Mouse (Mus musculus) cortical plate, adult 2 months (tissue): ENCODE measurements at regions not wholly inside any gene's neighbourhood (a gene's known extent, or its start where the extent isn't known, plus 50 kb on each side); places are given as distances from the start of the nearest gene placed in this dataset.
A peak's percentile ranks its signal among the peaks of the same experiment; 100 is the strongest.

Experiments used
- H3K27ac ChIP-seq: fragments of 200-500 bp; 2 replicates; pipeline ENCODE4 v1.5.1; 2012; ENCODE audit warnings: low read length, control low read depth, inconsistent platforms; ENCODE audit not compliant: insufficient read depth
- H3K4me1 ChIP-seq: fragments of 200-500 bp; 2 replicates; pipeline ENCODE4 v1.6.1; 2011; ENCODE audit warnings: low read length; ENCODE audit not compliant: control insufficient read depth, insufficient read depth
- H3K4me3 ChIP-seq: fragments of 200-500 bp; 2 replicates; pipeline ENCODE4 v1.5.1; 2011; ENCODE audit warnings: mild to moderate bottlenecking, low read length, control low read depth; ENCODE audit not compliant: insufficient read depth
- CTCF ChIP-seq: fragments of 200-500 bp; IDR thresholded peaks from 2 replicates; pipeline ENCODE4 v1.5.1; 2011; ENCODE audit warnings: mild to moderate bottlenecking, control low read depth, low read length; ENCODE audit not compliant: insufficient read depth; ENCODE audit errors: extremely low read depth
- POLR2A ChIP-seq: fragments of 200-500 bp; IDR thresholded peaks from 2 replicates; pipeline ENCODE4 v1.6.1; 2011; ENCODE audit warnings: mild to moderate bottlenecking, low read length, control low read depth; ENCODE audit not compliant: insufficient read depth; ENCODE audit errors: extremely low read depth

DNA sequence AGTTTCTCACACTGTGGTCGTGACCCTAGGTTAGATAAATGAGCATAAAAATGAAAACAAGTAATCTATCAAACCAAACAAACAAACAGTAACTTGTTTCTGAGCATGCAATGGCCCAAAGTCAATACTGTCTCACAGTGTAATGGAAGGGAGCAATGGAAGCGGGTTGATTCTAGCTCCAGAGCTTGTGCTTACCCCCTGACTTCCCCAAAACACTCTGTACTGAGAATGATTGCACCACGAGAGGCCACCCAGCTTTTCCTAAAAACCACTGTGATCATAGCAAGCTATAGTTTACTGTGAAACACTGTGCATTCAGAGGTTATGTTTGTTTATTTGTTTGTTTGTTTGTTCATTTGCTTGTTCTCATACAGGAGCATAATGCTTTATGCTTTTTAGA is 174.9 kb upstream of the Adgrl4 start:
- TF ChIP-seq POLR2A (no peak), CTCF (no peak)
- Histone ChIP-seq H3K27ac (no peak overlapping the region), H3K4me1 (no peaks in the 10 kb centered on the region), H3K4me3 (no peak overlapping the region)

DNA sequence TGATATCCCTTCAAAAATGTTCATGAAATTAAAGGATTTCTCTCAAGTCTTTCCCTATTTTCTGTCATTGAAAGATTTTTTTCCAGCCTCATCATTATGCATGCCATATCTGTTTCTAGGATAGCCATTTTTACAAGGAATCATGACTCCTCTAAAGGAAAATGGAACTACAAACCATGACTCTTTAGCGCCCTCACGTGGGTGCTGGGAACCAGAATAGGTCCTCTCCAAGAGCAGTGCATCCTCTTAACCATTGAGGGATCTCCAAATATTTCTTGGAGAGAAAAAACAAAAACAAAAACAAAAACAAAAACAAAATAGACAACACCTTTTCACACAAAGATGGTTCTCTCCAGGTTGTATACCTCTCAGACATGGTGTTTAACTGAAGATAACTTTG is 172.0 kb upstream of the Adgrl4 start:
- Histone ChIP-seq H3K27ac (no peak overlapping the region), H3K4me1 (no peaks in the 10 kb centered on the region), H3K4me3 (no peak overlapping the region)
- TF ChIP-seq POLR2A (no peak), CTCF (no peak)

DNA sequence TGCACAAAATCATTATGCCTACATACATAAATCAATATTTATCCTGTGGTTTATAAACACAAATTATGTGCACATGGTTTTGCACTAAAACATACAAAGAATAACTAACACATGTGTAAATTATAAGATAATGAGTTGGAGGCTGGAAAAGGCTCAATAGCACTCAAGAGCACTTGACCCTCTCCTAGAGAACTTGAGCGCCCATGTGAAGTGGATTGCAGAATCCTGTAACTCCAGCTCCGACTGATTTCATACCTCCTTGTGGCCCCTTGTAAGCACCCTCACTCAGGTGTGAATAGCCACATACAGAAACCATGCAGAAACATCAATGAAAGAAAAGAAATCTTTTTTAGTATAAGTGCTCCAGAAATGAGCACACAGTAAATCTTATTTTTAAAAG is 168.2 kb upstream of the Adgrl4 start:
- Histone ChIP-seq H3K4me1 (no peaks in the 10 kb centered on the region), H3K4me3 (no peak overlapping the region), H3K27ac (no peak overlapping the region)
- TF ChIP-seq POLR2A (no peak), CTCF (no peak)

DNA sequence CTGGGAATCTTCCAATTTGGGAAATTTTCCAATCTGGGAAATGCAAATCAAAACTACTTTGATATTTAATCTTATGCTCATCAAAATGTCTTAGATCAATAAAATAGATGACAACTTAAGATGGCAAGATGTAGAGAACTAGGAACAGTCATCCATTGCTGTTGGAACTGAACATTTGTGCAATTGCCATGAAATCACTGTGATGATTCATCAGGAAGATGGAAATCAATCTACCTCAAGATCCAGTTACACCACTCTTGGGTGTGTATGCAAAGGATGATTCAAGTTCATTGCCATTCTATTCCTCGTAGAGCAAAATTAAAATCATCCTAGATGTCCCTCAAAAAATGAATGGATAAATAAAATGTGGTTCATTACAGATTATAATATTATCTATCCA is 153.9 kb upstream of the Adgrl4 start:
- H3K4me3 ChIP-seq = no peak overlapping the region
- H3K4me1 ChIP-seq = no peaks in the 10 kb centered on the region
- TF ChIP-seq CTCF = no peak
- TF ChIP-seq POLR2A = no peak
- no peak overlapping the region for H3K27ac ChIP-seq

DNA sequence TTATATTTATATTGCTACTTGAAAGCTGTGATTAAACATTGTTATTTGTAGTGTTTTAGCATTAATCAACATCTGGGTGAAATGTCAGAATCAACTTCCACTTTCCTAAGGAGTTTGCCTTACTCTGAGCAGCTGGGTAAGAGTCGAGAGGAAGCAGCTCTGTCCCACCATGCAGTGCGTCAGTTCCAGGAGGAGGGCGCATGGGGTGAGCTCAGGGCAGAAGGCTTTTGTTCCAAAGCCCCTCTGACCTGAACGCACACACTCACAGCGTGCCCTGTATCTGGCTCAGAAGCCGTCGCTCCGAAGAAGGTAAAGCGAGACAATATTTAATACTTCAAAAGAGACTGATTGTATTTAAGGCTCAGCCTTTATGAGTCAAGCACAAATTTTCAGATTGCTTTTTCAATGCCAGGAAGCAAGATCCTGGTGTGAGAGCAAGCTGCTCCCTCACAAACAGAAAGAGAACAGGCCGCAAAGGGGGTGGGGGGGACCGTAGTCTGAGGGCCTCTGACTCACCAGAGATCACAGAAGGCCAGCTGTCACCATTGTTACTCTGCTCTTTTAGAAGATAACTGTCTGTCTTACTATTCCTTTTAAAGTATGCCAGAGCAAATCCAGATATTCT is 143.6 kb upstream of the Adgrl4 start:
- no peak overlapping the region for H3K4me3 ChIP-seq
- H3K27ac ChIP-seq = 0 out of 2 replicates have a peak overlapping the region, but pooled peaks have one; percentile 29
- H3K4me1 ChIP-seq = no peaks in the 10 kb centered on the region
- TF ChIP-seq CTCF (no peak), POLR2A (no peak)

DNA sequence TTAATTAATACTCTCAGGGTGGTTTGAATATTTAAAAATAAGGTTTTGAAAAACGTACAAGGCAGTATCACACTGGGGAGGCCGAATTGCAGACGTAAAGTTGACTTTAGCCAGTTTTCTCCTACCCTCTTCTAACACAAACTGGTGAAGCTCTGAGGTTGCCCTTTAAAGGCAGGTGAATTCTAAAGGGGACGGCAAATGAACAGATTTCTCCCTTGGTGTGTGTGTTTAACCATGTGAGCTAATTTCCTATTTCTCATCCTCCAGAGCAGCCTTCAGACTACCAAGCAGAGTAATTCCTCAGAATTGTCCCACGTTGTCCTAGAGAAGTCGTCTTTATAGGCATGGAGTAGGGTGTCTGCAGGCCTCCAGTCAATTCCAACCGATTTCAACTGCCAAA is 143.1 kb upstream of the Adgrl4 start:
- H3K4me1 ChIP-seq = no peaks in the 10 kb centered on the region
- H3K4me3 ChIP-seq = no peak overlapping the region
- TF ChIP-seq CTCF (no peak), POLR2A (no peak)
- peak overlapping the region; percentile 87 for H3K27ac ChIP-seq

DNA sequence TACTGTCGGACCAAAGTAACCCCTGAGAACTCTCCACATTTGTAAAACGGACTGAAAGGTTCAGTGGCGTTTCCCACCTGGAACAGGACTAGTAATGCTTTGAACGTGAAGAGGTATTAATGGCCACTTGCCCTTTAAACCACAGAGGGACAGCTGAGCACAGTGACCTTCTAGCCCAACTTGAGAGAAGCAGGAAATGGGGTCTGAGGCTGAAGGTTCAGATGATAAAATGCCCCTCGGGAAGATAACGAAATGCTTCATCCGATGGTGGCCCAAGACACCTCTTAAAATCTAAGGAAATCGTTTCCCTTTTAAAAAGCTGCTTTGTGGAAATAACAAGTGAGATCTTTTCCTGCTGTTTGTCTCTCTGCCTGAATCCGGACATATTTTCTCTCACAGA is 142.7 kb upstream of the Adgrl4 start:
- H3K27ac ChIP-seq = peak overlapping the region; percentile 87
- H3K4me3 ChIP-seq = no peak overlapping the region
- no peaks in the 10 kb centered on the region for H3K4me1 ChIP-seq
- TF ChIP-seq POLR2A (no peak), CTCF (no peak)

DNA sequence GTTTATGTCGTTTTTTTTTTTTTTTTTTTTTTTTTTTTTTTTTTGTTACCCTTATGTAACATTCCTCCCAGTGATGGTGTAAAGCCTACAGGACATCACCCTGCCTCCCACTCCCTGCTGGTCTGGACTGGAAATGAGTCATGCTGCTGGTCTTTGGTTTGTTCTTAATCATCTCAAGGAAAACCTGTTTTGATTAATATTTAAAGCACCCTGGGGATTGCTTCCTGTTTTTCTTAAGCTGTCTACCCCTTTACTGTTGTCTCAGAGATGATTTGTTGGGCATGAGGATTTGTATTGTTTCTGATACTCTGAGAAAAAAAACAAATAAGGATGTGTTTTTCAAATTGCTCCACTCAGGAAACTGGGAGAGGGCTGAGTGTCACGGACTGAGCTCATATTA is 139.4 kb upstream of the Adgrl4 start:
- Histone ChIP-seq H3K4me1 (no peaks in the 10 kb centered on the region), H3K27ac (no peak overlapping the region), H3K4me3 (no peak overlapping the region)
- TF ChIP-seq POLR2A (no peak), CTCF (no peak)

DNA sequence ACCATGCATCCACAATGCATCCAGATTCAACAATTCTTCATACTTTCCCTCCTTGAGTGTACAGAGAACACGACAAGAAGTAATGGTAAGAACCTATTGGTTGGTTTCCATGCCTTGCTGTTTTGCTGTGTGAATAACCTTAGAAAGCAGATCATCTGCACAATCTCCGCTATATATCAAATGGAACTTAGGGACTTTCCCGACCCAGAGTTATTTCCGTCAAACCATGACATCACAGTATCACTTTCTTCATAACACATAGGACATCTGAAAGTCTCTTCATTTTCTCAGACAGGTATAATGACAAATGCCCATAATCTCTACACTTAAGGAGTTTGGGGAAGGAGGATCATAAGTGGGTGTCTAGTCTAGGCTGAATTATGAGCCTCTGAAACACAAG is 132.3 kb upstream of the Adgrl4 start:
- TF ChIP-seq CTCF (no peak), POLR2A (no peak)
- H3K4me3 ChIP-seq = no peak overlapping the region
- H3K27ac ChIP-seq = no peak overlapping the region
- no peaks in the 10 kb centered on the region for H3K4me1 ChIP-seq

DNA sequence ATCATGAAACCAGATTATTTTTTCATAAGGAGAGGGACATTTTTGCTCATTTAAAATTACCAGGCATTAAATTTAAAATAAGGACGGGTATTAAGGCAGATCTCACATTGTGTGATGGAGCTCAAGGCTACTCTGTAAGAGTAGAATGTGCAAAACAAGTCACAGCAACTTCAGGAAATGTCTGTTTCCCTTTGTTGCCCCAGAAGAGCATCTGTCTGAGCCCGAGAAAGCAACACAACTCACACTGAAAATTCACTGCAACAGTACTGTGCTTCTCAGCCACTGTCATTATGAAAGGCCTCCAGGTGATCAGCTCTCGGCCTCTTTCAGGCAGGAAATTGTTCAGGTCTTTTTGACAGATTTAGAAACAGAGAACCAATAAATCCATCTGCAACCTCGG is 129.7 kb upstream of the Adgrl4 start:
- no peak overlapping the region for H3K4me3 ChIP-seq
- no peaks in the 10 kb centered on the region for H3K4me1 ChIP-seq
- H3K27ac ChIP-seq = no peak overlapping the region
- TF ChIP-seq POLR2A (no peak), CTCF (no peak)
